Mouse (Mus musculus) C2C12 (cell line): Measurements from ENCODE around the gene Tsc22d1.

Experiments
- CTCF ChIP-seq: IDR thresholded peaks from one replicate; pipeline ENCODE4 v1.5.1; 2011; ENCODE audit not compliant: control insufficient read depth, insufficient read depth, insufficient read length
- MYOG ChIP-seq: IDR thresholded peaks from one replicate; pipeline ENCODE4 v1.6.1; 2011; ENCODE audit not compliant: control insufficient read depth, insufficient read length; ENCODE audit errors: extremely low read depth
- USF1 ChIP-seq: IDR thresholded peaks from one replicate; pipeline ENCODE4 v1.6.1; 2011; ENCODE audit warnings: low read depth, mild to moderate bottlenecking, control low read depth, moderate library complexity

DNA sequence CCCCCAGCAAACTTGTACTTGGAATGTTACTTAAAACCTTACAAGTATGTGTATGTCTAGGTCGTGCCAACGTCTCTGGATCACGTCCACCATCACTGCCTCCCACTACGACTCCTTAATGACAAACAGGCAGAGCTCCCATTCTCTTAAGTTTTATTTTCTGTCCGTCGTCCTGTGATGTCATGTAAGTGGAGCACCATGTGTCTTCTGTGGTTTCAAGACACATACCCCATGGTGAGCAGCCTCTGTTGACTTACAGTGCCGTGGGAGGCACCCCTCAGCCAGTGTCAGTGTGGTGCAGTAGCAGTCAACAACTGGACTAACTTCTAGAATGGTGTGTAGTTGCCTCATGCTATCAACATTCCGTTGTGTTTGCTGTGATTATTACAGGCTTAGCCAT is 57.7 kb downstream of the Tsc22d1 start:
- no peak for TF ChIP-seq CTCF
- no peak for TF ChIP-seq USF1
- TF ChIP-seq MYOG, result no peak
